Mouse (Mus musculus): ENCODE measurements around the gene Umad1. TPM values are rescaled to one million over a fixed set of nuclear protein-coding genes. Genes with fewer than 3 reads are reported as not detected.
A peak's percentile ranks its signal among the peaks of the same experiment; 100 is the strongest.

The Umad1 gene
- polyA plus RNA-seq, 1 experiment: 8.3 TPM

DNA sequence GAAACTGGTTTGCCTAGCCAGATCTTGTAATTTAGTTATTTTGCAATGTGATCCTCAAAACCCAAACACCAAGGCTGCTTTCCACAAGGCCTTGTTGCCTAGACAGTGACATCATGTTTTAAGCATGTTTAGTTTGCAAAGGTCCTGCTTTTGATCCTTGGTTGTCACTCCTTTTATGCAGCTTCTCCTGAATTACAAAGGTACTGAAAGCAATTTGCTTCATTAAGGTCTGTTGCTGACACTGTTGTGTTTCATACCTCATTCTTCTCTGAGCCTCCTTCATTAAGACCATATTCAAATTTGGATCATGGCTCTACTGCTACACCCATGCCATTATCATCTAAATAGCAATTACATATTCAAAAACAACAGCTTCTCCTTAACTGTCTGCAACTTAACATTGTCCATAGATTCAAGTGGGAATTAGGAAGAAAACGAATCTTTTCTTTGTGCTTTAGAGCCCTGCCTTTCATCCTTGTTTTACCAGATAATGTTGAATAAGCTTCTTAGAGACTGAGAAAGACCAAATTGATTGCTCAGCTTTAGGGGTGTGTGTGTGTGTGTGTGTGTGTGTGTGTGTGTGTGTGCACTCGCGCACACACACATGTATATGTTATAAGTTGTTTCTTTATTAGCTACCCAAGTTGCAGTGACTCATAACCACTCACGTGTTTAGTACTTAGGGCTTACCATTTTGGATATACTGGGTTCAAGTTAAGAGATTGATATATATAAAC lies 35.1 kb downstream of the Umad1 start:
- no peak for TF ChIP-seq GATA1 (IDR thresholded peaks at IDR 0.05; ENCODE audit: low read length)

- TF ChIP-seq GATA1 (IDR thresholded peaks at IDR 0.05; ENCODE audit: low read length): no peak
Measured at GRCm38 (mm10) chr6:8299066-8299863, 40.2 kb downstream of the Umad1 start.

- no peak for TF ChIP-seq GATA1 (IDR thresholded peaks at IDR 0.05; ENCODE audit: low read length)
Measured at GRCm38 (mm10) chr6:8307878-8308775, 49.0 kb downstream of the Umad1 start.

GRCm38 (mm10) chr6:8312554-8312953 lies 53.5 kb downstream of the Umad1 start:
- TF ChIP-seq GATA1 (IDR thresholded peaks at IDR 0.05; ENCODE audit: low read length): no peak

GRCm38 (mm10) chr6:8316201-8316600 lies 57.1 kb downstream of the Umad1 start:
- TF ChIP-seq GATA1 (IDR thresholded peaks at IDR 0.05; ENCODE audit: low read length): peak; percentile 44

- no peak for TF ChIP-seq GATA1 (IDR thresholded peaks at IDR 0.05; ENCODE audit: low read length)
Measured at GRCm38 (mm10) chr6:8319591-8319990, 60.5 kb downstream of the Umad1 start.

GRCm38 (mm10) chr6:8333380-8333779 lies 74.3 kb downstream of the Umad1 start:
- no peak for TF ChIP-seq GATA1 (IDR thresholded peaks at IDR 0.05; ENCODE audit: low read length)

DNA sequence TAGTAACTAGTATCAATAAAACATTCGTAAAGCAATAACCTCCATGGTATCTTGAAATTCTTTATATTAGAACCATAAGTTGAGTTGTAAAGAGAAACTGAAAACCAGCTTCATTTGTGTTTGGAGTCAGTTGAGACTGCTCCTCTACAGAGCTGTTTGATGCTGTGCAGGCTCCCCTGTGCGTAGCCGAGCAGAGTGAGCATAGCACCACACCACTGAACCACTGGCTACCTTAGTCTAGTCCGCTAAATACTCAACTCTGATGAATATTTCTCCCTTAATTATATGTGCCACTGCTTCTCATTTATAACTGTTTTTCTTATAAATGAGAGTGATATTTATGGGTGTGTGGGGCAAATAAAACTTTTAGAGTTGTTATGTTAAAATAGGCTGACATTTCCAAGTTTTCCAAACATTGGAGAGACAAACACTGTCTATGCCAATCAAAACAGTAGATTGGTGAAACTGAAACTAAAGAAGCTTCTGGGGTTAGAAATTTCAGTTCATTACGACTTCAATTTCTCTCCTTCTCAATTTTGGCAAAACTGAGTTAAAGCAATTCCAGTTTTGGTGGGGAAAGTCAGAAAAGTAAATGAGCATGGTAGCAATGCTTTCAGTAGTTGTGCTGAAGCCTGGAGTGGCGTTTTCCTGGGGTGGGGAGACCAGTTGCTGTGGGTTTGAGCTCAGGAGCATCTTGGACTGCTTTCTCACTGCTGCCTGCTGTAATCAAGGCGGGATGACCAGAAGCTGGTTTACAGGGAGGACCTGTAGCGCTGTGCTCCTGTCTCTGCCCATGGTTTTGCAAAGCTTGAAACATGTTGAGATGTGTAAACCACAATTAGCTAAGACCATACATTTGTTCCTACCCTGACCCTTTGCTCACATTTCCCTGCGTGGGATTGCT lies 77.7 kb downstream of the Umad1 start:
- no peak for TF ChIP-seq GATA1 (IDR thresholded peaks at IDR 0.05; ENCODE audit: low read length)

DNA sequence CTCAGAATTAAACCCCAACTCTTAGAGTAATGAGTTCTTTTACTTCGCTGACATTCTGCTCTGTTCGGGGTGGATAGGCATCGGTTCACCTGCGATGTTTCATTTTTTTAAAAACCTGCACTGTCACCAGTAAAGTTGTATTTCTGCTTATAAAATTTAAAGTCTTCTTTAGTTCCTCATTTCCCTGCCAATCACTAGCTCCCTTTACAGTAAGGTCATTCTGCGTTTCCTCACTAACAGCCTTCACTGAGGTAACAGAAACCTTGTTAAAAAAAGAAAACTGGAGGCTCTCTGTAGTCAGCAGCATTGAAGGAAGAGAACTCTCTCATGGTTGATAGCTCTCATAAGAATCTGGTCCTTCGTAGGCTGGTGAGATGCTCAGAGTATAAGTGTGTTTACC lies 80.4 kb downstream of the Umad1 start:
- no peak for TF ChIP-seq GATA1 (IDR thresholded peaks at IDR 0.05; ENCODE audit: low read length)

DNA sequence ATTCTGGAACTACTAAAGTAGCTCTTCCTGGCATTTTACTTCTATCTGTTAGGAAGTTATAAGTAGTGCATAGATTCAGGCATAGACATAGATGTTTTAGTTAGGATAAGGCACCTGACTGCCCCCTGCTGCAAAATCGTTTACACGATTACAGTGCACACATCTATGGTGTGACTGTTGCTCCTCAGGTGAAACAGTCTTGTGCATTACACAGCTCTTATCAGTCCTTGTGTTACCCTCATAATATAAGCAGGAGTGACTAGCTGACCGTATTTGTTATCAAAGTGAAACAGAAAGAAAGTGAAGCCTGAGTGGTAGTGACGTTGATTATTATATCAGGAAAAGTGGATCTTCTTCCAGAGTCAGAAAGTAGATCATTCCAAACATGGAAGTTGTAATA lies 84.2 kb downstream of the Umad1 start:
- TF ChIP-seq GATA1 (IDR thresholded peaks at IDR 0.05; ENCODE audit: low read length): no peak

DNA sequence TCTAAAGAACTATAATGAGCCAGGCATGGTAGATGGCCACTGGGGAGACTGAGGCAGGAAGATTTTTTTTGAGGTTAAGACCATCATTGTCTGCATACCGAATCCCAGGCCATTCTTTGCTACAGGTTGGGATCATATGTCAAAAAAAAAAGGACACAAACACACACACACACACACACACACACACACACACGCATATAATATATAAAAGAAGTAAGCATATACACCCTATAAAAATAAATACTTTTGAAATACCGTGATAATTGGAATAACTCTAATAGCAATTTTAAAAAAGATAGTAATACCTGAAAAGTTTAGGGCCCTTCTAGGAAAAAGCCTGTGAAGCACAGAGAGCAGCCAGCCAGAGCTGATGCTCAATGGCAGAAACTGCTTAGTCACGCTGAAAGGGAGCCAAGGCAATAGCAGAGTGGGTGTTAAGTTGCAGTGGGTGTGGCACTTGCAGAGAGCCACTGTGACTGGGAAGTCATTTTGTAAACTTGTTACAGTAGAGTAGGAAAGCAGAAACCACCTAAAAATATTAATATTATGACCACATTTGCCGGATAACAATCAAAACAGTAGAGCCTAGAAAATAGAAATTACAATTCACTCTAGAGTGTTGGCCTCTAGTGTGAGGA lies 86.2 kb downstream of the Umad1 start:
- TF ChIP-seq GATA1 (IDR thresholded peaks at IDR 0.05; ENCODE audit: low read length): no peak

DNA sequence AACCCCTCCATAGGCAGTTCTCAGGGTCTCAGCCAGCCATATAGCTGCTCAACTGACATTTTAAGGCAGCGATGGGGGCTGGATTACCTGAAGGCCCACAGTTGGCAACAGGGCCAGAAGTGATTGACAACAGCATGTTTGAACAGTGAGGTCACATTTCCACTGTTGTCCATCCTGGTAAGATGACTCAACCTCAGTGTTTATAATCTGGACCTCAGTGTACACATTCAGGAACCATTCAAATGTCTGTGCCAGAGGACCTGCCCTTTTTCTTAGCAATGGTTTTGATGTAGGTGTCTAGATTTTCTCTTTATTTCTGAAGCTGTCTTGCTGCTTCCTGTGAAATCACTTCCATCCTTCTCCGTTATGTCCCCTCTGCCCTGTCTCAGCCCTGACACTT lies 88.1 kb downstream of the Umad1 start:
- no peak for TF ChIP-seq GATA1 (IDR thresholded peaks at IDR 0.05; ENCODE audit: low read length)

DNA sequence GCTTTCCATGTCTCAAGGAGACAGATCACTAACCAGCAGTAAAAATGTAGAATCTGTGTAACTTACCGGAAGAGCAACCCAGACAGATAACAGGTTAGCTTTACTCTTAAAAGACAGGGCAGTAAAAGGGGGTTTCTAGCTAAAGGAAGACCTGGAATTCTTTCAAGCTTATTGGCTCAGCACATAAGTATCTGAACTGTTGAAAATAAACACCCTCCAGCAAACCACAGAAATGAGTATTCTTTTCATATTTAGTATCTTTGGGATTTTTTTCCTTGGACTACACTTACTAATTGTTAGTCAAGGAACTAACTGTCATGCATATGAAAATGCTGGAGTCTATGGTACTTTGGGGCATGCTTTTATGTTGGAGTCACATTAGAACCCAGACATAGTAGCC lies 89.3 kb downstream of the Umad1 start:
- no peak for TF ChIP-seq GATA1 (IDR thresholded peaks at IDR 0.05; ENCODE audit: low read length)

- TF ChIP-seq GATA1 (IDR thresholded peaks at IDR 0.05; ENCODE audit: low read length): no peak
Measured at GRCm38 (mm10) chr6:8349060-8349670, 90.1 kb downstream of the Umad1 start.

Measured in G1E-ER4 (cell line).